Mouse (Mus musculus) spleen, adult 2 months (tissue): ENCODE data around the gene Lrrk1. TPM values are rescaled to one million over a fixed set of nuclear protein-coding genes. Genes with fewer than 3 reads are reported as not detected.
A peak's percentile ranks its signal among the peaks of the same experiment; 100 is the strongest.

Source experiments
- DNase-seq, 2 experiments: peaks; one replicate each; pipeline versions ENCODE4 v3.0.0 to v3.0.0-alpha.2; 2012 to 2021; ENCODE audit warnings: low spot score in 2 of 2, low read depth in 1 of 2
- H3K27ac ChIP-seq: fragments of 200-500 bp; 2 replicates; pipeline ENCODE4 v1.5.1; 2012; ENCODE audit warnings: low read length, inconsistent platforms; ENCODE audit not compliant: insufficient read depth
- H3K27me3 ChIP-seq: fragments of 200-500 bp; 2 replicates; pipeline ENCODE4 v1.6.1; 2012; ENCODE audit warnings: mild to moderate bottlenecking, moderate library complexity, low read length, inconsistent platforms; ENCODE audit not compliant: control insufficient read depth, insufficient read depth
- H3K36me3 ChIP-seq: fragments of 200-500 bp; 2 replicates; pipeline ENCODE4 v1.6.1; 2012; ENCODE audit warnings: mild to moderate bottlenecking, low read length, inconsistent platforms; ENCODE audit not compliant: control insufficient read depth, insufficient read depth
- H3K4me1 ChIP-seq: fragments of 200-500 bp; 2 replicates; pipeline ENCODE4 v1.6.1; 2011; ENCODE audit warnings: inconsistent platforms; ENCODE audit not compliant: control insufficient read depth, insufficient read depth, insufficient read length
- H3K4me3 ChIP-seq: fragments of 200-500 bp; 2 replicates; pipeline ENCODE4 v1.5.1; 2011; ENCODE audit warnings: mild to moderate bottlenecking, inconsistent platforms; ENCODE audit not compliant: insufficient read depth, insufficient read length; ENCODE audit errors: extremely low read depth
- CTCF ChIP-seq: fragments of 200-500 bp; IDR thresholded peaks from 2 replicates; pipeline ENCODE4 v1.5.1; 2011; ENCODE audit warnings: mild to moderate bottlenecking, inconsistent platforms; ENCODE audit not compliant: insufficient read depth, insufficient read length, insufficient replicate concordance; ENCODE audit errors: extremely low read depth
- POLR2A ChIP-seq: fragments of 200-500 bp; IDR thresholded peaks from 2 replicates; pipeline ENCODE4 v1.6.1; 2011; ENCODE audit warnings: low read depth, low read length, inconsistent platforms
- WGBS: fragments of 180-500 bp; shearing (Covaris S2); methylation state at CpG from one replicate; pipeline ENCODE4 v1.1.7; 2018; 5-methylcytosine and 5-hydroxymethylcytosine counted together
- polyA plus RNA-seq: library from polyadenylated mRNA; depleted of rRNA; stranded (reverse); fragments of >200 nt; gene quantifications from 2 replicates; pipeline ENCODE4 v1.2.3, GENCODE M21; 2012

Gene Lrrk1
- polyA plus RNA-seq, 1 experiment: 45.8 TPM

DNA sequence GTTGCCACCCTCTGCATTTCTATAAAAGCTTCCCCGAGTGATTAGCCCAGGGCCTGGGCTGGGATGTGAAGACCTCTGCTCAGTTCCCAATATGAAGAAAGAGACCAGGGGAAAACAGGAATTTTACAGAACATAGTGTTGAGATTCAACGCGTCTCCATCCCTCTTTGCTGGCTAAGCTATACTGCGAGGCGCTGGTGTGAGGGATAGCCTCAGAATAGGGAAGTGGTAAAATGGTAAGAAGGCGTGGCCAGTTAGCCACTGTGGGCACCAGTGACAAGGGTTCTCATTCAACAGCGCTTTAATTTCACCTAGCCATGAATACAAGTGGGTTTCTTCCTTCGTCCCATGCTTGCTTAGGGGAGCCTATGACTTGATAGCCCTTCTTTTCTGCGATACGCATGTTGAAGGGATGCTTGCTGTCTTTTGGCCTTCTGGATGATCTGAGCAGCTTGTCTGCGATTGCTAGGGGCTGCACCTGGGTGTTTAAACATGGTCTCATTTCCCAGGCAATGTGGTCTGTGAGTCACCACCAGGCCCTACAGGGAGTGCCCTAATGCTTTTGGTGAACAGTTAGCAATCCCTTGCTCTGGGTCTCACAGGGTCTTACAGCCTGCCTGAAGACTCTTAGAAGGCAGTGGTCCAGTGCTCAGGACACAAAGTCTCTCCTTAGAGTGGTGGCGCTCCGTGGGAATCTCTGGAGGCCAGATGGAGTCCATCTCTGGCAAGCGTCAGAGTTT lies 84.1 kb downstream of the Lrrk1 start:
- H3K27me3 ChIP-seq: no peaks in the 10 kb centered on the region
- no peak overlapping the region for H3K27ac ChIP-seq
- peaks cover 2% of the 10 kb centered on the region; the same call in 1 of the 2 replicates for H3K4me1 ChIP-seq
- no peak overlapping the region for H3K4me3 ChIP-seq
- peaks cover 11% of the 10 kb centered on the region for H3K36me3 ChIP-seq
- DNase-seq: peak in 1 of 2 experiments; percentile 11
- WGBS: 50% methylated on average over 14 of the region's 14 CpGs
- TF ChIP-seq POLR2A: no peak
- TF ChIP-seq CTCF: no peak

DNA sequence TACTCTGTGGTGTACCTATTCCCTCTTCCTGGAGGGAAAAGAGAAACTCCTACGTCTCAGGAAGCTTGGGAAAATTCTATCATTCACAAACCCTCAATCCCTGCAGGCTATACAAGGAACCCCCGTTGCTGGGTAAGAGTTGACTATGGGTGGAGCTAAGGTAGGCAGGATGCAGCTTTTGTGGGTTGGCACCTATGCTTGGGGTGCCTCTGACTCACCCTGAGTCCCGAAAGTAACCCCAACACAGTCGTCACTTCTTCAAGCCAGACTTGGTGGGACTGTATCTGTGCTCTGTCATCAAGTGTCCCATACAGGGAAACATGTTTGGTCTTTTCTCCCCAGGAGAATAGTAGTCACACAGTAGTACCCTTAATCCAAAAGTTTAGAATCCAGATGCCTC lies 86.7 kb downstream of the Lrrk1 start:
- Histone ChIP-seq H3K27me3 (no peaks in the 10 kb centered on the region), H3K36me3 (peaks cover 13% of the 10 kb centered on the region), H3K27ac (no peak overlapping the region), H3K4me1 (peaks cover 2% of the 10 kb centered on the region; the same call in 1 of the 2 replicates), H3K4me3 (no peak overlapping the region)
- no peak for TF ChIP-seq CTCF
- no peak for TF ChIP-seq POLR2A
- WGBS: 75% methylated on average over 4 of the region's 4 CpGs
- DNase-seq: no peak

GRCm38 (mm10) chr7:66300680-66301079 lies 87.5 kb downstream of the Lrrk1 start:
- peaks cover 2% of the 10 kb centered on the region; the same call in 1 of the 2 replicates for H3K4me1 ChIP-seq
- H3K27me3 ChIP-seq: no peaks in the 10 kb centered on the region
- WGBS: 18% methylated on average over 5 of the region's 5 CpGs
- no peak for TF ChIP-seq POLR2A
- peak; percentile 92; the same call in 1 of the 2 replicates for TF ChIP-seq CTCF
- no peak overlapping the region for H3K27ac ChIP-seq
- DNase-seq: peak; percentile 64 to 76
- H3K4me3 ChIP-seq: no peak overlapping the region
- peaks cover 11% of the 10 kb centered on the region for H3K36me3 ChIP-seq

- TF ChIP-seq POLR2A (no peak), CTCF (no peak)
- WGBS: 89% methylated on average over 9 of the region's 9 CpGs
- Histone ChIP-seq H3K36me3 (peaks cover 18% of the 10 kb centered on the region), H3K27ac (no peak overlapping the region), H3K27me3 (no peaks in the 10 kb centered on the region), H3K4me1 (no peaks in the 10 kb centered on the region), H3K4me3 (no peak overlapping the region)
- no peak for DNase-seq
These were observed 90.5 kb downstream of the Lrrk1 start for GRCm38 (mm10) chr7:66297656-66298021.

DNA sequence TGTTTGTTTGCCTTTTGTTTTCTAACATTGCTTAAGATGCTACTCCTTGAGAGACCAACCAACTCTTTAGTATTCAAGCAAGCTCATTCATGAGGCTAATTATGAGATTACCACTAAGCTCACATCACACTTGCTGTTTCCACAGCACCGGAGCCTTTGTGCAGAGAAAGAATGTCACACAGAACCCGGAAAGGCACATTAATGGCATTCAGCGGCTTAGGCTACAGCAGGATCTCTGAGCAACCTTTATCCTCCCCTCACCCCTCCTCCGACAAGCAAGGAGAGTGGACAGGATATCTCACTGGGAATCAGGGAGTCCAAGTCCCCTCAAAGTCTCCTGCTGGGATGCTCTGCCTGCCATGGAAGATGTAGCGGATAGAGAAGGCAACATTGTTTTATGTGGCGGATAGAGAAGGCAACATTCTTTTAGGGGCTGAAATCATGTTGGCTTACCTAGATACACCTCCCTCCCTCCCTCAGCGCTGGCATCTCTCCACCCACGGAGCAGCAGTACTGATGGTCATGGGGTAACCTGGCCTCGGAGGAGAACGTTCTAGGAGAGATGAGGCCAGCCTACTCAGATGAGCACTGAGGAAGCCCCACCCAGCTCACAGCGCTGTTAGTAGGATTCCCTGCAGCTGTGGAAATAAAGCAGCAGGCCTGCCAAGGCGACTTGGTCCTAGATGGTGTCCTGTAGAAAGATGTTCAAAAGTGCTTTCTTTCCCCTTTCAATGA lies 91.1 kb downstream of the Lrrk1 start:
- 91% methylated on average over 12 of the region's 12 CpGs for WGBS
- no peaks in the 10 kb centered on the region for H3K27me3 ChIP-seq
- TF ChIP-seq POLR2A (no peak), CTCF (no peak)

DNA sequence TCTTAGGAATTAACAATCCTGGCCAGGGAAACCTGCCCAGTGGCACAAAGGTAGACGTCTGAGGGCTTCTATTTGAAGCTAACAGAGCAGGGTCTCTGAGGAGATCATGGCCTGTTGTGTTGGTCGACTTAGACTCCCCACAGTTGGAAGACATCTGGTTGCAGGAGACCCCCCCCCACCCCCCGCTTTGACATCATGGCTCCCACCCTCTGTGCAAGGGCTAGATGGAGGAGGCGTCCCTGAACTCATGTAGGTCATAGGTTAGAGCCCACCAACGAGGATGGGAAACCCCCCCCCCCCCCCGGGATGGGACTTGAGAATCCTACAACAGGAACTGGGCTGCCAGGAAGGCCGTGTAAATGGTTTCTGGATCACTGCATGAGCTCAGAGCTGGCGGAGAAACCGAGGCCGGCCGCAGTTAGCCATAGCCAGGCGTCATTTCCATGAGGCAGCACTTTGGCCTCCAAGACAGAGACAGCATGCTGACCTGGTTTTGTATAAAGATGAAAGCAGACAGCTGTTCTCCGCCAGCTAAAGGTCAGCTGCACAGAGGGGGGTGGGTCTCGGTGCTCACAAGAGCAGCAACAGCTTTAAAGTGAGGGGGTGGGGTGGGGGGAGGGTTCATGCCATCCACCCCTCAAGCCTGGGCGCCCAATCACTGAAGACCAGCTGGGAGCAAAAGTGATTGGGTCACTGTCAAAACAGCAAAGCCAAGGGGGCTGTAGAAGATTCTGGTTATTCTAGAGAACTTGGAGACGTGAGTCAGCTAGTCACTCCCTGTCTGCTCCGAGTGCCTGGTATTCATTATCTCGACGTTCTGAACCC lies 95.4 kb downstream of the Lrrk1 start:
- H3K36me3 ChIP-seq: peaks cover 30% of the 10 kb centered on the region
- WGBS: 91% methylated on average over 19 of the region's 19 CpGs
- no peak for DNase-seq
- H3K4me3 ChIP-seq: no peak overlapping the region
- TF ChIP-seq POLR2A (no peak), CTCF (no peak)
- no peak overlapping the region for H3K27ac ChIP-seq
- no peaks in the 10 kb centered on the region for H3K27me3 ChIP-seq
- no peaks in the 10 kb centered on the region for H3K4me1 ChIP-seq

More for the DNA sequence above, 91.1 kb downstream of the Lrrk1 start:
- Histone ChIP-seq H3K36me3 (peaks cover 19% of the 10 kb centered on the region), H3K4me3 (no peak overlapping the region), H3K27ac (no peak overlapping the region), H3K4me1 (no peaks in the 10 kb centered on the region)
- no peak for DNase-seq
